Mouse (Mus musculus) liver, adult 2 months (tissue): ENCODE measurements around the gene Kprp. TPM values are rescaled to one million over a fixed set of nuclear protein-coding genes. Genes with fewer than 3 reads are reported as not detected.
"Not testable (repeated sequence)": the region's sequence is repeated elsewhere in the genome, so short reads cannot be mapped to it uniquely, and the experiment has no call there.

Experiments
- DNase-seq: peaks from one replicate; pipeline ENCODE4 v3.0.0-alpha.2; 2011; ENCODE audit warnings: low read depth, low spot score; ENCODE audit errors: extremely low read depth
- H3K27ac ChIP-seq: fragments of 200-500 bp; replicated peaks from 2 replicates; pipeline ENCODE4 v1.5.1; 2012; ENCODE audit warnings: low read depth, mild to moderate bottlenecking, control low read depth, inconsistent platforms, low read length; ENCODE audit not compliant: insufficient read depth
- H3K27me3 ChIP-seq: fragments of 200-500 bp; 2 replicates; pipeline ENCODE4 v1.6.1; 2012; ENCODE audit warnings: mild to moderate bottlenecking, moderate library complexity, low read length, inconsistent platforms; ENCODE audit not compliant: control insufficient read depth, insufficient read depth
- H3K36me3 ChIP-seq: fragments of 200-500 bp; 2 replicates; pipeline ENCODE4 v1.6.1; 2012; ENCODE audit warnings: low read length, inconsistent platforms; ENCODE audit not compliant: control insufficient read depth, insufficient read depth
- H3K4me1 ChIP-seq: fragments of 200-500 bp; 2 replicates; pipeline ENCODE4 v1.6.1; 2011; ENCODE audit warnings: low read length; ENCODE audit not compliant: control insufficient read depth, insufficient read depth
- H3K4me3 ChIP-seq: fragments of 200-500 bp; 2 replicates; pipeline ENCODE4 v1.5.1; 2011; ENCODE audit warnings: low read depth, mild to moderate bottlenecking, control low read depth, low read length, moderate library complexity; ENCODE audit not compliant: insufficient read depth
- H3K79me2 ChIP-seq: fragments of 200-500 bp; 2 replicates; pipeline ENCODE4 v1.6.1; 2012; ENCODE audit warnings: inconsistent platforms, mild to moderate bottlenecking, low read length, moderate library complexity; ENCODE audit not compliant: control insufficient read depth, insufficient read depth
- H3K9ac ChIP-seq: fragments of 200-500 bp; 2 replicates; pipeline ENCODE4 v1.6.1; 2012; ENCODE audit warnings: low read depth, mild to moderate bottlenecking, control low read depth, inconsistent platforms, low read length
- CTCF ChIP-seq: fragments of 200-500 bp; IDR thresholded peaks from 2 replicates; pipeline ENCODE4 v1.5.1; 2011; ENCODE audit warnings: low read depth, low read length, control low read depth
- POLR2A ChIP-seq: fragments of 200-500 bp; IDR thresholded peaks from 2 replicates; pipeline ENCODE4 v1.6.1; 2011; ENCODE audit warnings: low read length, control low read depth; ENCODE audit not compliant: insufficient read depth; ENCODE audit errors: extremely low read depth
- WGBS: fragments of 180-500 bp; shearing (Covaris S2); methylation state at CpG from one replicate; pipeline ENCODE4 v1.1.7; 2018; 5-methylcytosine and 5-hydroxymethylcytosine counted together
- polyA plus RNA-seq: library from polyadenylated mRNA; depleted of rRNA; stranded (reverse); fragments of >200 nt; gene quantifications from 2 replicates; pipeline ENCODE4 v1.2.3, GENCODE M21; 2012; rRNA removed
- total RNA-seq: library from RNA; depleted of rRNA; stranded (reverse); fragments of >200 nt; gene quantifications from 2 replicates; pipeline ENCODE4 v1.2.3, GENCODE M21; 2014; rRNA removed

Gene Kprp
- total RNA-seq = not detected in 2 replicates
- polyA plus RNA-seq = not detected in 2 replicates

- no peaks in the 10 kb centered on the region for H3K4me1 ChIP-seq
- H3K36me3 ChIP-seq = no peaks in the 10 kb centered on the region
- WGBS = 29% methylated on average over 1 of the region's 1 CpGs
- no peak for DNase-seq
- TF ChIP-seq CTCF (no peak), POLR2A (no peak)
- no peak within 1 kb of the TSS for H3K4me3 ChIP-seq
- no peaks in the 10 kb centered on the region for H3K79me2 ChIP-seq
- H3K9ac ChIP-seq = no peak within 1 kb of the TSS
- H3K27me3 ChIP-seq = no peaks in the 10 kb centered on the region
- no peak within 1 kb of the TSS for H3K27ac ChIP-seq
Observed at GRCm38 (mm10) chr3:92827108-92827507, at the start of gene Kprp. Gene Kprp (minus strand): TSS chr3:92827247.

GRCm38 (mm10) chr3:92874180-92874579, 47.1 kb upstream of the Kprp start:
- Histone ChIP-seq H3K36me3 (no peaks in the 10 kb centered on the region), H3K27me3 (no peaks in the 10 kb centered on the region), H3K79me2 (no peaks in the 10 kb centered on the region), H3K4me3 (no peak overlapping the region), H3K27ac (no peak overlapping the region), H3K4me1 (no peaks in the 10 kb centered on the region), H3K9ac (no peak overlapping the region)
- no peak for DNase-seq
- WGBS = 70% methylated on average over 3 of the region's 3 CpGs
- TF ChIP-seq CTCF (no peak), POLR2A (no peak)

- 74% methylated on average over 4 of the region's 4 CpGs for WGBS
- no peaks in the 10 kb centered on the region for H3K27me3 ChIP-seq
- no peak within 1 kb of the TSS for H3K4me3 ChIP-seq
- H3K27ac ChIP-seq = no peak within 1 kb of the TSS
- H3K79me2 ChIP-seq = no peaks in the 10 kb centered on the region
- no peak within 1 kb of the TSS for H3K9ac ChIP-seq
- DNase-seq = no peak
- no peaks in the 10 kb centered on the region for H3K4me1 ChIP-seq
- TF ChIP-seq POLR2A (no peak), CTCF (no peak)
- no peaks in the 10 kb centered on the region for H3K36me3 ChIP-seq
Observed at GRCm38 (mm10) chr3:92870116-92870515, 43.1 kb upstream of the Kprp start, which contains the start of gene 2310050C09Rik. Gene 2310050C09Rik (minus strand): TSS chr3:92870216.

GRCm38 (mm10) chr3:92851186-92851585, 24.1 kb upstream of the Kprp start, which contains the start of gene Lce1l:
Gene Lce1l (minus strand): TSS chr3:92851286.
- Histone ChIP-seq H3K4me1 (no peaks in the 10 kb centered on the region), H3K27ac (no peak within 1 kb of the TSS), H3K79me2 (no peaks in the 10 kb centered on the region), H3K9ac (no peak within 1 kb of the TSS), H3K4me3 (no peak within 1 kb of the TSS), H3K36me3 (no peaks in the 10 kb centered on the region), H3K27me3 (no peaks in the 10 kb centered on the region)
- WGBS = 82% methylated on average over 3 of the region's 3 CpGs
- TF ChIP-seq POLR2A = no peak
- no peak for TF ChIP-seq CTCF
- no peak for DNase-seq

- Histone ChIP-seq H3K27me3 (no peaks in the 10 kb centered on the region), H3K36me3 (no peaks in the 10 kb centered on the region), H3K79me2 (no peaks in the 10 kb centered on the region), H3K4me1 (no peaks in the 10 kb centered on the region), H3K27ac (no peak overlapping the region), H3K9ac (no peak overlapping the region), H3K4me3 (no peak overlapping the region)
- TF ChIP-seq CTCF (no peak), POLR2A (no peak)
- WGBS = 10% methylated on average over 1 of the region's 1 CpGs
- no peak for DNase-seq
Observed at GRCm38 (mm10) chr3:92825808-92826207, 1.2 kb downstream of the Kprp start.

- WGBS = 88% methylated on average over 2 of the region's 2 CpGs
- H3K27me3 ChIP-seq, DNase-seq, H3K4me3 ChIP-seq, H3K36me3 ChIP-seq, H3K79me2 ChIP-seq, H3K9ac ChIP-seq, H3K4me1 ChIP-seq, H3K27ac ChIP-seq: not testable (repeated sequence)
Observed at GRCm38 (mm10) chr3:92816036-92816435, 11.0 kb downstream of the Kprp start.
